Mouse (Mus musculus): ENCODE measurements around the gene Rhot2.
A peak's percentile ranks its signal among the peaks of the same experiment; 100 is the strongest.

Rhot2 gene

DNA sequence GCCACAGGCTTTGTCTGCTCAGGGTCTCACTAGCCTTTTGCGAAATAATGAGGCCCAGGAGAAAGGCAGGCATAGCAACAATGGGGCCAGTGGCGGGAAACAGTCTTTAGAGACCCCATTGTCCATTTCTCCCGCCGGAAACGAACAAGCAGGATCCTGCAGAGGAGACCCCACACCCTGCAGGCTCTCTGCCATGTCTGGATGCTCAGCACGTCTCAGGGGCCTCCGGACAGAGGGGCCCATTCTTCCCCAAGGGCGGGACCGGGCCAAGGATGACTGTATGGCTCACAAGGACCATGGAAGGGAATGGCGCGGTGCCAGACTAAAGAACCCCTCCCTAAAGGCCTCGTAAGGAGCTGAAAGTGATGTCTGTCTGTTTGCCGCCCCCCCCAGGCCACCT lies 50.5 kb downstream of the Rhot2 start:
- no peak for DNase-seq

DNA sequence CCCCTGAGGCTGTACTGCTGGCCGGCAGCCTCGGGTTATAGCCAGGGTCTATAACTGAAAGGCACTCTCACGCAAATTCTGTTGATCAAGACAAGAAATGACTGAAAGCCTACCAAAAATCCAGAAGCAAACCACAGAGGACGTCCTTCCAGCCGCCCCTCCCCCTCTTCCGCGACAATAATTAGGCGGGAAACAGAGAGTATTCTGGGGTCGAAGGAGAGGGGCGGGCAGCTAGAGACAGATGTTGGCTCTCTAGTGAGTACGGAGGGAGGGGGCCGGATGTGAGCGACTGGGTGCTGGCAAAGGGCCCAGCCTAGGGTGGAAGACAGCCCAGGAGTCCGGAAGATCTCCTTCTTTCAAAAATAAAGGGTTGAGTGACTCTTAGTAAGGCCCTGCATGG lies 52.0 kb downstream of the Rhot2 start, which contains the start of gene Fam173a:
Gene Fam173a (minus strand): TSS at position 287 of the 400 bp plus-strand sequence.
- peak; percentile 89 for DNase-seq

DNA sequence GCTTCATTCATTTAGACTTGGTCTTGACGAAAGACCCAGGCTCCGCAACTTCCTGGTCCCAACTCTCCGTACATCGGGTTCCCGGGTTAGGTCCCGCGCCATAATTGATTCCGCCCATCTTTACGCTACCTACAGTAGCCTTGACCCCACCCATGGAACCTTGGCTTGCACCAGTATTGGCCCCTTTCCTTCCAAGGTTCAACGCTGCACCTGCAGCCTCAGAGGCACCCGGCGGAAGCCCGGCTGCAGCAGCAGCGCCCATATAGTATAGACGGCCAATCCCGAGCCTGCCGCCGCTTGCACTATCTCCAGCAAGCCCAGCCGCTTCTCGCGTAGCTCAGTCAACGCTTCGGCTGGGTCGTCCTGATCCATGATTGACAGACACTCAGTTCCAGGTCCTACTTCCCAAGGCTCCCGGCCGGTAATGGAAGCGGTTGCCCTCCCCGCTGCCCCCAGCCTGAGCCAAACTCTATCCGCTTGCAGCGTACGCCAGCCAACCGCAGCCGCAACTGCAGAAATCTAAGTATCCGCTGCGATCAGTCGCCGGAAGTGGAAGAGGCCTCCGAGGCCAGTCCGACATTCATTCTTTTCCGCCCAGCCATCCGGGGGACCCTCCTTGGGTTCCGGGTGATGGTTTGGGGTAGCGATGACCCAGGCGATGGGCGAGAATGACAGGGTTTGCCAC lies 52.7 kb downstream of the Rhot2 start:
- DNase-seq = peak; percentile 77 to 88

DNA sequence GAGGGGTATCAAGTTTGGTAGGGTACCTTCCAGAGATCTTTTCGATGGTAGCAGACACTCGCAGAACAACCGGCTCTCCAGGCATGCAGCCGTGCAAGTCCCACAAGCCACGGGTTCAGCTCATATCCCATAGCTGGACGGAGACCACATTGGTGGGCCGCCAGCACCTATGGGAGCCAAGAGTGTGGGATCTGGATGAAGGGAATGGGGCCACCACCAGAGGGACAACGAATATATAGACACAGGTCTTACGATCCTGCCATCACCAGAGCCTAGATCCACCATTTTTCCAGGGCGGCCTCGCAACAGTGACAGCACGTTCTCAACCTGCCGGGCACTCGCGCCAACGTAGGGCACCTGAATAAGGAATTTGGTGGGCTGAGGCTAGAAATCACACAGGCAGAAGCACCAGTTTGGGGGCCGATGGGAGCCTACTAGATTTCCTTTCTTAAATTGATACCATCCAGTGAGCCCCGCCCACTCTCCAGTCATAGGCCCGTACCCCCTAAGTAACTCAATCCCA lies 53.3 kb downstream of the Rhot2 start:
- no peak for DNase-seq

Measured in kidney, postnatal 36 days (tissue).